Mouse (Mus musculus) kidney, adult 11 months (tissue): Measurements from ENCODE around the gene Rnf5.

Experiments used
- DNase-seq: peaks from one replicate; pipeline ENCODE4 v3.0.0; 2022

The Rnf5 gene

GRCm38 (mm10) chr17:34631647-34632046 lies 28.2 kb upstream of the Rnf5 start:
- DNase-seq = no peak

GRCm38 (mm10) chr17:34630761-34631301 lies 27.3 kb upstream of the Rnf5 start:
- no peak for DNase-seq

- DNase-seq = no peak
Measured at GRCm38 (mm10) chr17:34629796-34630603, 26.5 kb upstream of the Rnf5 start.

GRCm38 (mm10) chr17:34629221-34629751 lies 25.8 kb upstream of the Rnf5 start, which contains the start of gene Prrt1:
Prrt1 (plus strand) TSS chr17:34629533.
- DNase-seq = no peak

GRCm38 (mm10) chr17:34628644-34628967 lies 25.1 kb upstream of the Rnf5 start:
- DNase-seq = no peak

GRCm38 (mm10) chr17:34627943-34628643 lies 24.6 kb upstream of the Rnf5 start, which contains the start of gene Ppt2:
Ppt2 (minus strand) TSS chr17:34628510.
- peak; percentile 70 for DNase-seq

- peak; percentile 91 for DNase-seq
Measured at GRCm38 (mm10) chr17:34627093-34627942, 23.8 kb upstream of the Rnf5 start.

- peak; percentile 39 for DNase-seq
Measured at GRCm38 (mm10) chr17:34626773-34627092, 23.2 kb upstream of the Rnf5 start.

GRCm38 (mm10) chr17:34626062-34626772 lies 22.7 kb upstream of the Rnf5 start:
- DNase-seq = peak; percentile 44

- DNase-seq = no peak
Measured at GRCm38 (mm10) chr17:34624981-34625380, 21.5 kb upstream of the Rnf5 start.

- no peak for DNase-seq
Measured at GRCm38 (mm10) chr17:34623161-34623560, 19.7 kb upstream of the Rnf5 start.

- DNase-seq = no peak
Measured at GRCm38 (mm10) chr17:34621006-34621405, 17.5 kb upstream of the Rnf5 start.

GRCm38 (mm10) chr17:34618999-34619398 lies 15.5 kb upstream of the Rnf5 start:
- DNase-seq = peak; percentile 68

- DNase-seq = no peak
Measured at GRCm38 (mm10) chr17:34615871-34616270, 12.4 kb upstream of the Rnf5 start, which contains the start of gene Egfl8. Egfl8 (minus strand) TSS chr17:34615971.

- DNase-seq = no peak
Measured at GRCm38 (mm10) chr17:34613830-34614229, 10.3 kb upstream of the Rnf5 start.

GRCm38 (mm10) chr17:34613054-34613645 lies 9.7 kb upstream of the Rnf5 start:
- DNase-seq = no peak

- no peak for DNase-seq
Measured at GRCm38 (mm10) chr17:34611050-34611449, 7.6 kb upstream of the Rnf5 start.

GRCm38 (mm10) chr17:34607997-34608396 lies 4.5 kb upstream of the Rnf5 start:
- no peak for DNase-seq

- no peak for DNase-seq
Measured at GRCm38 (mm10) chr17:34606186-34607039, 2.9 kb upstream of the Rnf5 start.

GRCm38 (mm10) chr17:34605609-34606008 lies 2.1 kb upstream of the Rnf5 start:
- peak; percentile 96 for DNase-seq
